Mouse (Mus musculus): Measurements from ENCODE around the gene Hist2h3c2.
A peak's percentile ranks its signal among the peaks of the same experiment; 100 is the strongest.

Gene Hist2h3c2

DNA sequence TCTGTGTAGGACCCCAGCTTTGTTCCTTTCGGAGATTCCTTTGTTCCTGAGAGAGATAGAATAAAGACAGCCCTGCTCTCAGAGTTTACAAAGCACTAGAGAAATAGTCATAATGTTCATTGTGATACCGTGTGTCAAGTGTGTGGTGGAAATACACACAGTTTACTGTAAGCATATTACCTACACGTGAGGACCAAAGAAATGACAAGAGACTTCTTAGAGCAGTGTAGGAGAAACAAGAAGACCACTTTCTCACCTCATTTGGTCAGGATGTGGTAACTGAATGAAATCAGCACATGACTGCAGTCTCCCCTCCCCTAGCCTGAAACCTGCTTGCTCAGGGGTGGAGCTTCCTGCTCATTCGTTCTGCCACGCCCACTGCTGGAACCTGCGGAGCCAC lies 40.7 kb downstream of the Hist2h3c2 start:
- DNase-seq (ENCODE audit: low read depth, low spot score), result peak; percentile 79

DNA sequence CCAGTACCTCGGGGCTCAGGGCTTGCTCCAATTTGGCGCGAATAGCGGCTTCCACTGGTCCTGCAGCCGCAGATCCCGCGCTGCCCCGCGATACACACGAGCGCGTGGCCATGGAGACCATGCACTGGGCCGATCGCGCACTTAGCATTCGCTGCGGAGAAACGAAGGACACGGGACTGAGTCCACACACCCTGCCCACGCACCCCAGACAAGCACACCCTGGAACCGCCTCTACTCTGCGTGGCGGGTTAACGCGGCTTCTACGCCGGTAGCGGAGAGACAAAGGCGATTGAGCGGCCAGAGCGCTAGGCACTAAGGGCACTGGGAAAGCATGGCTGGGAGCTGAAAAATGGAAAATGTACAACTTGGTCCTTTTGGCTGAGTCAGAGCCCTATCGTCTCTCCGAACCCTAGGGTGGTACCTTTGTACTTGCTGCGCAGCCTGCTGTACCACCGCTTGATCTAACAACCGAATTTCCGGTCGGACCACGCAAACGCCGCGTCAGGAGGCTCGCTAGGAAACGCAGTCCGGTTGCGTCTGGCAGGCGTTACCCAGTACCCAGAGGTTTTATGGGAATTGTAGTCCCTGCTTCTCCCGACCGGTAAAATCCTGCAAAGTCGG lies 41.7 kb downstream of the Hist2h3c2 start:
- peak; percentile 94 for DNase-seq (ENCODE audit: low read depth, low spot score)

DNA sequence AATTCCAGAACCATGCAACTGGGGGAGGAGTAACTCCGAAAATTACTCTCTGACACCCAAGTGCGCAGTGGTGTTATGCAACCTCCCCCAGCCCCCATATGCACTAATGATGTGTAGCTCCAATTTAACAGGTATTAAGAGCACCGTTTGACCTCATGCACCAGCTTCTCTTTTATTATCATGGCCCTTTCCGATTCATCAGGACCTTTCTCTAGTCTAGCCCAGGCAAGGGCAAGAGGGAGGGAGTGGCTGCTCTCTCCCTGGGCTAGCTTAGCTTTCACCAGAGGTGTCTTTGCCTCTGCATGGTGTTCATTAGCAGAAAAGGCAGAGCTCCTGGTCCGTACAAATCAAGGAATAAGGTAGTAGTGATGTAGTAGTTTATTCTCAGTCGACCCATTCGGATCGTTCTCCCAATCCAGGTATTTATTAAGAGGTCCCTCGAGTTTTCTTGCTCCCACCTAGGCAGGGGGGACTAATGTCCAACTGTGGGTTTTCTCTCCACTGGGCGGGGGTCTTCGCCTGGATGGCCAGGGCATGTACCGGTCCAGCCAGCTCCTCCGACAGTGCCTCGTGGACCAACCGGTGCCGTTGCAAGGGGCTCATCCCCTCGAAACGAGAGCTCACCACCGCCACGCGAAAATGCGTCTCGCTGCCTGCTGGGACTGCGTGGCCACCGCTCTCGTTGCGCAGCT lies 42.3 kb downstream of the Hist2h3c2 start:
- peak; percentile 43 for DNase-seq (ENCODE audit: low read depth, low spot score)

DNA sequence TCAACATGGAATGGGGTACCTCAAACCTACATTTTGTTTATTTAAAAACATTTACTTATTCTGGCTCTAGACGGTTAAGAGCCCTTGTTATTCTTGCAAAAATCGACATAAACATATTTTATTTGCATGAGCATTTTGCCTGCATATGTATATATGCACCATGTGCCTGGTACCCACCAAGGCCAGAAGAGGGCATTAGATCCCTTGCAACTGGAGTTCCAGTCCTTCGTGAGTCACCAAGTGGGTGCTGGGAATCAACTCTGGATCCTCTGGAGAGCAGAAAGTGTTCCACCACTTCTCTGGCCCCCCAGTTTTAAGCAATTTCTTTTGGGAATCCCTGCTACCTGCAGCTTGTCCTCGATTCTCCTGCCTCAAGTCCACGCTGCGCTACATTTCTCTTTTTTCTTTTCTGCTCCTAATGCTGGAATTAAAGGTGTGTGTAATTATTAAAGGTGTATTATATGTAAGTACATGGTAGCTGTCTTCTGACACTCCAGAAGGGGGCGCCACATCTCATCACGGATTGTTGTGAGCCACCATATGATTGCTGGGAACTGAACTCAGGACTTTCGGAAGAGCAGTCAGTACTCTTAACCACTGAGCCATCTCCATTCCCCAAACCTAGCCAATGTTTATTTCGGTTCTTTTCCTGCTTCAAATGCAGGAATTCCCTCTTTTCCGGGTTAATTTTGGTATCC lies 43.2 kb downstream of the Hist2h3c2 start:
- DNase-seq (ENCODE audit: low read depth, low spot score), result peak; percentile 27

DNA sequence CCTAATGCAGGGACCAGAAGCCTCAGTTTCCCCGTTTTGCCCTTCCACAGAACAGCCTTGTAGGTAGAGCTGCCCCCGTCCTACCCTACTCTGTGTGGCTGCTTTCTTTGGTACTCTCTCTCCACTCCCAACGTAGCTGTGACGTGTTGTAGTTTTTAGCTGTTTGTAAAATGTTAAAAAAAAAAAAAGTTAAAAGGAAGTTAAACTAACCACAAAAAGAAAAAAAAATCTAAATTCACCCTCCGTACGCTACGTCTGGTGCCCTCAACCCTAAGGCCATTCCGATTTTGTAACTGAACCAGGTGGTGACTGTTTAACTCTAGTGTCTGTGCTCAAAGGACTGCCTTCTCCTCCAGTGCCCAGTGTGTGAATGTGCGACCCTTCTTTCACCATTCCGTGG lies 44.0 kb downstream of the Hist2h3c2 start:
- no peak for DNase-seq (ENCODE audit: low read depth, low spot score)

DNA sequence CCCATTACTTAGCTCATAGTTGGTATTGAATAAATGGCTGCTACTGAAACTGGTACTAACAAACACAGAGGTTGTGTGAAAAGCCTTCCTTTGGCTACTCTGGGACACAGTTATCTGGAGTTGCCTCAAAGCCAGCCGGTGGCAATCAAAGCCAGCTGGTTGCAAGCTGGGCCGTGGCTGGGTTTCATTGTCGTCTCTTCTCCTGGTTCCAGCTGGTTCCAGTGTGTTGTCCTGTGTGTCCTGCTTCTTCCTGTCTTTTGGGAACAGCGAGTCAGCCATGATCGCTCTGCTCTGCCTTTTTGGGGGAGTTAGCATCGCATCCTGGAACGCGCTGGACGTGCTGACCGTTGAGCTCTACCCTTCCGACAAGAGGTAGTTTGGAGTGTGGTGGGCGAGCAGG lies 46.0 kb downstream of the Hist2h3c2 start:
- no peak for DNase-seq (ENCODE audit: low read depth, low spot score)
